Mouse (Mus musculus) liver, adult (tissue): Measurements from ENCODE around the gene Dlgap3.

Experiments
- GATA4 ChIP-seq: IDR thresholded peaks from 2 replicates; pipeline ENCODE4 v1.6.1; 2014; ENCODE audit warnings: mild to moderate bottlenecking, low read length; ENCODE audit not compliant: insufficient replicate concordance

Gene Dlgap3

DNA sequence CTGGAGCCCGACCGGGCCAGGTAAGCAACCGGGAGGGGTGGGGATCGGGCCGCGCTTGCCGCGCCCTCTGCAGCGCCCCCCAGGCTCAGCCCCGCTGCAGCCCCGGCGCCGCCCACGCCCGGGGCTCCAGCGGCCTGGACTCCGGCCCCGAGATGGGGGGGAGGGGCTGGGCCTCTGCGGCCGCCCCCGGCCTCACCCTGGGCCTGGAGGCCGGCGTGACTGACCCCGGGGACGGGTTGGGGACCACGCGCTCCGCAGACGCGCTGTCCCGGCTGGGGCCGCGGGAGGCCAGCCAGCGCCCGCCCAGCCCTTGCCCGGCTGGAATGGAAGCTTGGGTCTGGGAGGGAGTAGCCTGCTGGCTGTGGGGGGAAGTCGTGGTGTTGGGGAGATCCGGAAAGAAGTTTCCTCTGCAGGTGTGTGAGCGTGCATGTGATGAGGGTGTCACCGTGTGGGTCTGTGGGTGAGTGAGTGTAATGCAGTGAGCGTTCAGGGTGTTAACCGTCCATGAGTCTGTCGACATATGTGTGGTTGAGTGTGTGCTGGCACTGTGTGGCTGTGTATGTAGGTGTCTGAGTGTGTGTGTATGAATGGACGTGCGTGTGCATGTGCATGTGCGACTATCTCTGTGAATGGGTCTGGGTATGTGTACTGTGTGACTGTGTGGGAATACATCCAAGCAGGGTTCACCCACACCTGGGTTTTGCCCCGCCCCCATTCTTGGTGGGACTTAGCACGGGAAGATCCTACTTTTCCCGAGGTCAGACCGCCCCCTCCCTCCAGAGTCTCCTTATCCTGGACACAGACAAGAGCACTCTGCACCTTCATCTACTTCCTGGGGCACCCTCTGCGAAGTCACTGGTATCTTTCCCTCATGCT, 580 bp downstream of the Dlgap3 start:
- no peak for TF ChIP-seq GATA4

DNA sequence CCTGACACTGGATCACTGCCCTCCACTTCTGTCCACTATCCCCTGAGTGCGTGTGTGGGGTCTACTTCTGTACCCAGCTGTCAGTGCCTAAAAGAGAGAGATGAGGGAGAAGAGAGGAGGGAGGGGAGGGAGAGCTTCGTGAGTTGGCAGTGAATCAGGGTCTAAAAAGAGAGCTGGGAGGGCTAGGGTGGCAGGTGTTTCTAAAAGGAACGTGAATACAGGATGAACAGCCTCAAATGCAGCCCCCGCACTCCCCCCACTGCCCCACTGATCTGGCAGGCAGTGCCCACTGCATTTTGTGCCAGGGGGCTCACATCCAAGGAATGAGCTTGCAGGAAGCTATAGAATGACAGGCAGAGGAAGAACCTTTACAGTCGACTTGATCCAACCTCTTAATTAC, 1.9 kb downstream of the Dlgap3 start:
- TF ChIP-seq GATA4: no peak

DNA sequence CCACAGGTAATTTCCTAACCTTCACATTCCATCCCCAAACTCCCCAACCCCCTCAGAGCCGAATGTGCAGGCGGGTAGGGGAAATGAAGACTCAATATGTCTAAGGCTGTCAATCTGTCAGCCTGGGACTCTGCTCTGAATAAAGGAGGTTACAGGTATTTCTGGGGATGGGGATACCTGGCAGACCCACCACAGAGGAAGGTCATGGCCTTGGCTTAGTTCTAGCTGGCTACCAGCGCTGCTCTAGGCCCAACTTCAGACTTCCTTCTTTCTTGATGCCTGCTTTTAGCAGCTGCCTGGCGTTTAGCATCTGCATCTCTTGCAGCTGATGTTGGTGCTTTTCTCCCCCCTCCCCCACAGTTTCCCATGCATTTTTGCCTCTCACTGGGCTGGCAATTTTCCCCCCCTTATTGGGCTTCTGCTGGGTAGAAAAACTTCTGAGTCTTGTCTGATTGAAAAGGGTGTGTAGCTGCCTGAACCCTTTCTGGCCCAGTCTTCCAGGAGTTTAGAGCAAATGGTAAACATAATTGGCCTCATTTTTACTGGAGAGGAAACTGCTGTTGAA, 2.4 kb downstream of the Dlgap3 start:
- TF ChIP-seq GATA4: no peak

DNA sequence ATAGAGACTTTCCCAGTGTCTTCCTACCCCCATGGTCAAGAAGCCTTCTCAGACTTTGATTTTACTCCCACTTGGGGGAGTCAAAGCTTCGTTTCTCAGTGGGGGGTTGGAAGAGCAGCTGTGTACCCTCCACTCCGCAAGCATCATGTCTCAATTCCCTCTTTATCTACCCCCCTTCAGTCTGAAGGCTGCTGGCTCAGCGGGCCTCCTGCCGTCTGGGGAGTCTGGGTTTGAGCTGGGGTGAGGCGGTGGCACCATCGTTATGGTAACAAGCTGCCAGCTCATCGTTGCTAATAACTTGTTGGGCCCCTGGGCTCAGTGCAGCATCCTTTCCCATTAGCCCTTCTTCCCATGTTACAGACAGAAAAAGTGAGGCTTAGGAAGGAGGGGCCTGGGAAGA, 3.1 kb downstream of the Dlgap3 start:
- TF ChIP-seq GATA4: no peak

DNA sequence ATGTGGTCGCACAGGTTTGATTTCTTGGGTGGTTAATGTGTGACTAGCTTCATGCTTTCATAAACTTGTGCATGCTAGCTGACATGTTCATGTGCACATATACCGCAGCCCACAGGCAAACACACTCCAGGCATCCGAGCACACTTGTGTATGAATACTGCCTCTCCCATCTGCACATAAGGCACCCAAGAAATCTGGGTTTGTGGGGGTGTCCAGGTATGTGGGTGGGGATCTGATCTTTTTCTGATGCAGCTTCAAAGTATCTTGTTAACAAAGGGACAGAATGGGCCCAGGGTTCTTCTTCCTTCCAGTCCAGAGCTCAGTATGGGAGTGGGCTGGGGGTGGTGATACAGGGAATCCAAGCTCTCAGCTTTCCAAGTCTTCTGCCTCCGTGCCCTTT, 3.6 kb downstream of the Dlgap3 start:
- no peak for TF ChIP-seq GATA4

DNA sequence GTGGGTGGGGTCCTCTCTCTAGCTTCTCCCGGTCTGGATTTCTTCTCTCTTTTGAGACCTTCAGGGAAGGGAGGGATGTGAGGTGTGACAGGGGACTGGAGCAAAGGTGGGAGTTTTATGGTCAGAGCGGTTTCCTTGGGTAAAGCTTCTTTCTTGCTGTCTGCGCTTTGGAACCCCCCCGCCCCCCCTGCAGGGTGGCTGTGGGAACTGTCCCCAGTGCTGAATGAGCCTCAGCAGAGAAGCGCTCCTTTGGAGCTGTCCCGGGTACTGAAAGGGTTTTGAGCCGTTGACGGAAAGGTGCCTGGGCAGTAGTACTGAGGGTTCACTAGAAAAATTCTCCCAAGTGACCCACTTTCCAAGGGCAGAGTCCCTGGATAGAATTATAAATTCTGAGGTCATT, 4.5 kb downstream of the Dlgap3 start:
- no peak for TF ChIP-seq GATA4

DNA sequence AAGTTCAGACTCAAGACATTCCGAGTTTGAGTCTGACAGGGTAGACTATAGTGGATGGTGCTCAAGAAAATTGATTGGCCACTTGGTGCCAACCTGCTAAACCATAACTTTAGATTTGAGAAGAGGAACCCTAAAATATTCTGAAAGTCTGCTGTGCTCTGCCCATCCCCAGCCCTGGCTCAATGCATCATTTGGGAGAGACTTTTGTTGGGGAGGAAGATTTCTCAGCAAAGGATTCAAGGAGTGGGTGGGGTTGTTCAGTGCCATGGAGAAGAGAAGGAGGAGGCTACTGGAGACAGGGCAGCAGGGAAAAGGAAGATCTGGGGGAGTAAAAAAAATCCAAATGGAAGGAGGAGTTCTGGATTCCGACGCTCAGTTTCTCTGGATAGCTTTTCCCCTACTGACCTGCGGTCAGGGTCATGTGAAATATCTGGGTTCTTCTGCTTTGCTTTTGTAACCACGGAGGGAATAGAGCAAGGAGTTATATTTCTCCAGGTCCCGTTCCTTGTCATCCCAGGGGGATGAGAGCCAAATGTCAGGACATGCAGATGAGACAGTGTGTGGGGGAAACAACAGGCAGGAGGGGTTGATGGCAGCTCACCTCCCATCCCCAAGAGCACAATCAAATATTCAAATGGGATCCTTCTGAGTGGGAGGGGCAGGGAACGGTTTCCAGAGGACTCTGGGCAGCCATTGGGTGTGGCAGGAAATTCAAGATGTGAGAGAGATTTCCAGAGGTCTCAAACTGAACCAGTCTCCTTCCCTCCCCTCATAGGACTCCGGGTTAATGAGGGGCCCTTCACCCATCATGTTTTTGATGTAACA, 5.3 kb downstream of the Dlgap3 start:
- no peak for TF ChIP-seq GATA4

DNA sequence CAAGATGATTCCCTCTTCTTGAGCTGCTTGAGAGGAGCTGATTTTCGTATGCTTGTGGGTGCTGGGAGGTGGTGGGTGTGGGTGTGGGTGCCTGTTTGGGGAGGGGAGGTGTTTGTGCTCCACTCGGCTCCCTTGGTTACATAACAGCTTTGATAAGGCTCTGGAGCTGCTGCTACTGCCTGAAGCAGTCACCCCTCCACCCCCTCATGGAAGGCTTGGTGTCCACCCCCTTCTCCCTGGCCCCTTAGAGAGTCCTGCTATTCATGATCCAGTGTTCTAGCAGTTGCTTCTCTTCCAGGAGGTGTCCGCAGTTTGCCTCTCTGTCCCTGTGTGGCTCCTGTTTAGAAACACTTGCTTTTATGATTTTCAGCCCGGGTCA, 5.9 kb downstream of the Dlgap3 start:
- no peak for TF ChIP-seq GATA4

DNA sequence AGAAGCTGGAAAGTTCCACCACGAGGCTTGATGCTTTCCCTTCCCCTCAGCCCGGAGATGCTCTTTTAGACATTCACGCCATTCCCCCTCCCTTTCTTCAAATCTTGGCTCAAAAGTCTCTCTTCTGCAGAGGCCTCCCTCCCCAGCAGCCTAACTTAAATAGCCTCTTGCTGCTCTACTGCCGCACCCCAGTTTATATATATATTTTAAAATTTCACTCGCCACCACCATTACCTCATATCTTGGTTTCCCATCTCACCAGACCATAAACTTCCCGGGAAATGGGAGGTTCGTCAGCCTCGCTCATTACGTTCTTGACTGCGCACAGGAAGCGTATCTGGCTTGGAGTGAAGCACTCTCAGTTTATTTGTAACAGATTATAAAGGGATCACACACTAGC, 9.0 kb downstream of the Dlgap3 start:
- TF ChIP-seq GATA4: no peak

DNA sequence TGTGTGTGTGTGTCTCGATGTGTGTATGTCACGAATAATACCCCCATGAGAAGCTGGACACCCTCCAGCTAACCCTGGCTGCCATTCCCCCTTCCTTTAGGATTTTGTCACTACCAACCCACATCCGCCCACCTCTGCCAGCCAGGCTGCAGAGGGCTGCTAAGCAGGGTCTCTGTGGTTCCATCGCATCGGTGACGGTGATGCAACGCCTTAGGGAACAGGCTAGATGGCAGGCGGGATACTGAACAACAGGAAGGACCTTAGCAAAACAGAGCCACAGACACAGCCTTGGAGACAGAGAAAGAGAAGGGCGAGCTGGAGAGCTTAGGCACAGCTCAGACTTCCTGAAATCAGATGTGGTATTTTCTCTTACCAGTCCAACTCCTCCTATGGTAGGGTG, 9.7 kb downstream of the Dlgap3 start:
- TF ChIP-seq GATA4: no peak

DNA sequence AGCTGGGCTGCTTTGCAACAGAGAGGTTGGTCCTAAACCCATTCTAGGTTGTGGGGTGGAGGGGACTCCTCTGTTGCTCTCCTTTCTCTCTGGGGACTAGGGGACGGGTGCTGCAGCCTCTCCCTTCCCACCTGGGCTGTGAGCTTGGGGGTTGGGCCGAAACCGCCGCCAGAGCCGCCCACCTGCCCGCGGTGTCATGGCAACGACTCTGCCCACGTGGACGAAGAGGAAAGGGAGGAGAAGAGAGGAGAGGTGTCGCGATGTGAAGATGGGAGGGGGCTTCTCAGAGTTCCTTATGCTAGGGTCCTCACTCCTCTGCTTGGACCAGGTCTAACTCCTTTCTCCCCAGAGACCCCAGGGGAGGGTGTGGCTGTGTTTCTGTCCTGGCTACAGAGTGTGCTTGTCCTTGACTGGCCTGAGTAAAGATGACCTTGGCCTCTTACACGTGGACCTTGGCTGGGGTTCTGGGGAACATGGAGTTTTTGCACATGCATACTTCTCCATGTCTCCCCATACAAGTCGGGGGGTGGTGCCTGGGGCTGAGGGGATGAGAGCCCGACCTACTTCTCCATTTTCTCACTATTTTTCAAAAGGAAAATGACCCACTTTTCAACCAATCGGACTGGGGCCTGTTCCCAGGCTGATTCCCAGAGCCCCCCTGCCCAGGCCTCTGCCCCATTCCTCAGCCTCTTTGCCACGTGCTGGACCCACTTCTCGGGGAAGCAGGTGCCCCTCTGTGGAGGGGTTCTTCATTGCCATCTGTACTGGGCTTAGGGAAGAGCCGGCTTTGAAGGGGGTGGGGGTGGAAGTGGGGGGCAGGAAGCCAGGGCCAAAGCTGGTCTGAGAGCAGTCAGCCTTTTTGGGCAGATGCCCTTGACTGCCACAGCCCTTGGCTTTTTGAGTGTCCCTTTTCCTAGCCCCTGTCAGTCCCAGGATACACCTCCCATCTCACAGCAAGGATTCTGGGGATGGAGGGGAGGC, 10.8 kb downstream of the Dlgap3 start:
- no peak for TF ChIP-seq GATA4

DNA sequence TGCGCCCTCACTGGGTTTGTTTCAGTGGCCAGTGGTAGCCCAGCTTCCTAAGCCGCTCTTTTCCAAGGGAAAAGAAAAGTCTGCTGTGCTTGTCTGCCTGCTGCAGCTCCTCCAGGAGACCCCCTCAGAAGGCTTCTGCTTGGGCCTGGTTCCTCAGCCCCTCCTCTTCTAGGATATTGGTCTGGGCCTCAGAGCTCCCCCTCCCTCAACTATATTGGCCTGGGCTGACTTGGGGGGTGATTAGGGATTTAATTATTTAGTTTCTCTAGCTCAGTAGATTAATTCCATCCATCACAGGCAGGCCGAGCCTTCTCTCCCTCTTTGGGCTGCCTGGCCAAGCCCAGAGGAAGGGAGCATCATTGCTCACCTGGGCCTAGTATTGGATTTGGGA, 11.4 kb downstream of the Dlgap3 start:
- TF ChIP-seq GATA4: no peak

DNA sequence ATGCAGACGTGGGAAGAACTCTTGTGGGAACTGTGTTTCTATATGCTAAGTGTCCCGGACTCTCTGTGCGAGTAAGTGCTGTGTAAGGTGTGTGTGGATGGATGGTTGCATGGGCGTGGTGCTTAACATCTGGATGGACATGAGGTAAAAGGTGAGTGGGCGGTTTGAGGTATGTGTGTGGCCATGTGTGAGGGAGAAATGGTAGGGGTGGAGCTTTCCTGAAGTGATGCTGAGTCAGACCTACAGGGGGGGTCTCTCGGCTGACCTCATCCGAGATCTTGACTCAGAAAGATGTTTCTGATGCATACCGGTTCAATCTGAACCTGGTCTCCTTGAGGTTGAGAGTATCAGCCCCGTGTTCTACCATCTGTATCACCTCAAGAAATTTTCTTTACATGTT, 12.0 kb downstream of the Dlgap3 start:
- no peak for TF ChIP-seq GATA4

DNA sequence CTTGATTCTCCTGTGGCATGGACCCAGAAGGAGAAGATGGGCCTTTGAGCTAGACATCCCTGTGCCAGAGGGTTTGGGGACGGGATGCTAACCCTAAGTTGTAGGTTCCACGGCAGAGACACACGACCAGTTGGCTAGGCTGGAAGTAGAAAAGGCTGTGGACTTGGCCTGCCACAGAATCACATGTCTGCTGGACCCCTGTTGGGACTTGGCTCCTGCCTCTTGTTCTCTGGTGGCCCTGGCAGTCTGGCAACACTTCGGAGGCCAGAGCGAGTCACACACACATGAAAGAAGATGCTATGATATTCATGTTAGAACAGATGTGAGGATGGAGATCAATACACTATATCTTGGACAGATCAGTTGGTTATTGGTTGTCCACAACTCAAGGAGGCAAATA, 14.9 kb downstream of the Dlgap3 start:
- no peak for TF ChIP-seq GATA4

DNA sequence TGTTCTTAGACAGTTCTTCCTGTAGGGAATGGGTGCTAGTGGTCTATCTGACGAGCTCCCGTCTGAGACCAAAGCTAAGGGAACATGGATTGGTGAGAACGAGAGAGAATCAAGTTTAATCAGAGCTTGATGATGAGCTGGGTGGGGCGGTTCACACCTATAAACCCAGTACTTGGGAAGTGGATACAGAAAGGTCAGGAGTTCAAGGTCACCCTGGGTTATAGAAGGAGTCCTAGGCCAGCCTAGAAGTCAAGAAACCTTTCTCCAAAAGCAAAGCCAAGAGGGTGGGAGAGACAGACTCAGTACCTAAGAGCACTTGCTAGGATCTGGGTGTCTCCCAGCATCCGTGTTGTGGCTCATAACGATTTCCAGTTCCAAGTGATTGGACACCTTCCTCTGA, 21.9 kb downstream of the Dlgap3 start:
- TF ChIP-seq GATA4: no peak
